Mouse (Mus musculus): Measurements from ENCODE around the gene Ankrd53.

The Ankrd53 gene

DNA sequence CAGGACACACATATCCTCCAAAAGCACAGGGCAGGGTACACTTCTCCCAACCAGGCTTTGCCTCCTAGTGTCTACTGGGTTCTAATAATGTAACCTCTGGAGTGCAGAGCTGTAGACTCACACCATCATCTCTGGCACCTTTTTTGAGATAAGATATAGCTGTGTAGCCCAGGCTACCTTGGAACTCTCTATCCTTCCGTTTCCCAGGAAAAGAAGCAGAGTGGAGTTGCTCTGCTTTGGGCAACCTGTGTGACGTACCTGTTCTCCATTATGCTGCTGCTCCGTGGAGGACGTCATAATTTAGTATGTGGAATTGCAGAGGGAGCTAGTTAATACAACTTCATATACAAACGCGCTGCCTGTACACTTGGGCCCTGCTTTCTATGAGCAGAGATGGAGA, at the start of gene Ankrd53:
Gene Ankrd53, plus strand, starts transcription at position 301 of the 400 bp plus-strand sequence.
- DNase-seq, result no peak

DNA sequence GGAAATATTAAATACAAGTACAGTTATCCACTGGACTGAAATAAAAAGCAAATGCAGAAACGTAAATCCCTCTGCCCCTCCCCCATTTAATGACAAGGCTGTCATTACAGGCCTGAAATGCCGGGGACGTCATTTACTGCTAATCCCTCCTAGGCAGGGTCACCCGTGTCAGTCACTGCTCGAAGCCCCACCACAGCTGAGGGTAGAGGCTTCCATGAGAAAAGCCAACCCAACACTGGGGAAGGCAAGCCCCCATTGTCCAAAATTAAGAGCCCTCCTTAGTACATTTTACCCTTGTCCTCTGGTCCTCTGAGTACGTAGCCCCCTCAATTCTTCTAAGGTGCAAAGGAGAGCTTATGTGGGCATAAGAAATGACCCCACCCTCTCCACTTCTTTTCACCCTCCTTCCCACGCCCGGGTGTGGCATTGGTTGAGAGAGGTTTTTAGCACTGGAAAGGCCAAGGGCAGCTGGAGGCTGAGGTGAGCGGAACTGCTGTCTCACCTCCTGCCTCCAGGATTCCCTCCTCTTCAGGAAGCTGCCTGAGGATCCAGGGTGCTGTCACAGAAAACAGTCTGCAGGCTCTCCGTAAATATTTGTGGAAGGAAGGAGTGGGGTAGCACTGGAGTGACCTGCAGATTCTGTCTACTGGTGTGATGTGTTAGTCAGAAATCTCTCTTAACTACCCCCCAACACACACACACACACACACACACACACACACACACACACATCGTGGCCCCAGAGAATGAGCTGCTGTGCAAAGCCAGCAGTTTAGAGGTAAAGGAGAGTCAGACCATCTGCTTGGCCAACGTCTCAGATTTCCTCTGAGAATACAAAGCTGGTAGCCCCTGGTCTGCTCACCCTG, 48.9 kb upstream of the Ankrd53 start:
- DNase-seq, result no peak

DNA sequence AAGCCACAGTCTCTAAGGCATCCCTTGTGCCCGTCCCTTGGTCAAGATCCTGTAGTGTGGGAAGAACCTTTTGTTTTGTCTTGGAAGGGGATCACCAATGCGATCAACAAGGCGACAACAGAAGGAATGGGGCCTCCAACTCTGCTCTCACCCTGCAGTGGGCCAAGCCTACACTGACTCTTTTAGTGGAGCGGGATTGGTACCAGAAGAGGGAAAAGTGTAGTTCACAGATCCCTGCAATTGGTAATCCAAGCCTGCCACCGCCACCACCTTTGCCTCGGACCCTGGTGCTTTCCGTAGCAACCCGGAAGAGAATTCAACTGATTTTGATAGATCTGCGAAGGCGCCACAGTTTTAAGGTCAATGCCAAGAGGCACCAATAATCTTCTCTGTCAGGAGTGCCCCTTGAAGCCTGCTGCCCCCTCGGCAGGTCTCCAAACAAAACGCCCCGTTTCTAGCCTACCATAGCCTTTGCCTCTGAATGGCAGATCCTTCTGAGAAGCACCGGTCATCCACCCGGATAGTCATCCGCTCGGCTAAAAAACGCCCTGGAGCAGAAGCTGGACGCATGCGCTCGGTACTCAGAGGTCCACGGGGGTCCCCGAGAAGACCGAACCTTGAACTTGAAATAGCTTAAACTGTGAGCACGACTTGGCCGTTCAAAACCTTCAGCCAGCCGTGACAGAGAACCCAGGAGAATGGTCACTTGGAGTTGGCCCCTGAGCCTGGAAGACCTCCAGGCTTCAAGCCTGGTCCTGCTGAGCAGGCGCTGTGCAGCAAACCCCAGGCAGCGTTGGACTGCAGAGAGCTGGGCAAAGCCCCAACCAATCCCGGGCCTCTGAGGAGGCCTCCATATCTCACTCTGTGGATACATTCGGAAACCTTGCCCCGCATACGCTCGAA, 48.0 kb upstream of the Ankrd53 start:
- no peak for DNase-seq

DNA sequence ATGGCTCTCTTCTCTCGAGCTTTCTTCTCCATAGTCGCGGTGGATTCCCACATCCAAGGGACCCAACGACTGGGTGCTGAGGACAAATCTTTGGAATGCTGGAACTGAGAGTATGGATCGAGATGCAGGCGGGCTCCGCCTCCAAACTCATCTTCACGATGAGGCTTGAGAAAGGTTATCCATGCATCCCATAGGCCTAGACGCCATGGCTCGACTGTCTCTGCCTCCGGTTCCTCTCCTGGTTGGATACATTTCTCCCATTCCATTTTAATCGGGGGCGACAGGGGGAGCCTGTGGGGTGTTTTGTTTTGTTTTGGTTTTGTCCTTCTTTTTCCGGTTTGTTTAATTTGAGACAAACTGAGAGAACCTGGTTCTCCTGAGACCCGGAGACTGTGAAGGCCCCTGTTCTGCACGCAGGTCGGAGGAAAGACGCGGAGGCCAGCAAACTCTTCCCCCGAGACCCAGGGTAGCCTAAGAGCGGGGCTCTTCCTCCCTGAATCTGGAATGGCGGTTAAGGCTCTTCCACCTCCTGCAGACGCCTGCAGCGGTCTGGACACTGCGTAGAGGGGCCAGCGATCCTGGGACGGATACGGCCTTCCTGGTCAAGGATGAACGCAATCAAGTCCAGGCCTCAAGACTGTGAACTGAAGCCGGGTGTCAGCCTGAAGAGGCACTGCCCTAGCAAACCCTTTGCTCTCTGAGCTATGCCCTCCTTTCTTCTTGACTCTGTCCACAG, 46.8 kb upstream of the Ankrd53 start:
- no peak for DNase-seq

DNA sequence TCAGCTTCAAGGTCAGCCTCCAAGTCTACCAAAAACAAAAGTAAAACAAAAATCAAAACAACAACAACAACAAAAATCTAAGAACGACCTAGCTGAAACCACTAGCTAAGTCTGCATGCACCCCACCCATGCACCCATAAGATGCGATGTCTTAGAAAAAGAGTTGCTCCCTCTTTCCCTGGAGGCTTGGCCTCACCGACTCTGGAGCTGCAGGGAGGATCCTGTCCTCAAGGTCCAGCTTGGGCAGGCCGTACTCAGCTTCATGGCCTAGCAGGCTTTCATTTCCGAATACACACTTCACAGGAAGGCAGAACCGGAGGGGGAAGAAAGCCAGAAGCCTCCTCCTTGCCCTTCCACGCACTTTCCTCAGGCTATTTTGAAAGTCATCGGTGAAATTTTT, 45.4 kb upstream of the Ankrd53 start:
- DNase-seq, result no peak

DNA sequence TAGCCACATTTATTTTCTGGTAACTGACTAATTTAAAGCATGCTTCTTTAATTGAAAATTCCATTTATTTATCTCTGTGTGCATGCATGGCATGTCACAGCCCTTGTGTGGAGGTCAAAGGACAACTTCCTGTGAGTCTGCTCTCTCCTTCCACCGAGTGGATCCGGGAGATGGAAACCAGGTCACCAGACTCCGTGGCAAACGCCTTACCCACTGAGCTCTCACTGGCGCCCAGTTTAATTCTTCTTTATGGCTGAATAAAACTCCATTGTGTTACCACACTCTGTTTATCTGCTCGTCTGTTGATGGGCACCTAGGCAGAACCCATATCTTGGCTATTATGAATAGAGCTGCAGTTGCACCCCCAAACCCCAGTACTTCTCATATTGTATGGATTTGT, 39.9 kb upstream of the Ankrd53 start:
- no peak for DNase-seq

DNA sequence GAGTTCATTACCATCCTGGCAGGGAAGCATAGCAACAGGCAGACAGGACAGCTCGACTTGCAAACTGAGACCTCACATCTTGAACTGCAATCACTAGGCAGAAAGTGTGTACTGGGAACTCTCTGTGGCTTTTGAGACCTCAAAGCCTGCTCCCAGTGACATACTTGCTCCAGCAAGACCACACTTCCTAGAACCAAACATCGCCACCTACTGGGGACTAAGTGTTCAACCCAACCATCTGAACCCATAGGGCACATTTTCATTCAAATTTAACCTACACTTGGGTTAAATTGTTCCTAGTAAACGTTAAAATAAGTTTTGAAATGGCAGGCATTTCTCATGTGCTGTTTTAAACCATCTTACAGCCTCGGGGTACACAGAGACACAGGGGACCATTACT, 35.3 kb upstream of the Ankrd53 start:
- DNase-seq, result no peak

DNA sequence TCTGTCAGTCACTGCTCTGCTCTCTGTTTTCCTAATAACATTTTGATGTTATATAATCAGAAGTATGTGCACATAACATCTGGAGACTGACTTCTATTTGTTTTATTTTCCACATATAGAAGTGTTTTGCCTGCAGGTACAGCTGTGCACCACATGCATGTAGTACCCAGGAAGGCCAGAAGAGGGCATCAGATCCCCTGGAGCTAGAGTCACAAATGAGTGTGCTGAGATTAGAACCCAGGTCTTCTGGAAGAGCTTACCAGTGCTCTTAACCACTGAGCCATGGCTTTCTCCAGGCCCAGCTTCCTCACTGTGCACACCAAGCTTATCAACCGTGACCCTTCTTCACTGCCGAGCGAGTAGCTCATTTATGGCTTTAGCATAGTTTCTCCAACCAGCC, 34.0 kb upstream of the Ankrd53 start:
- DNase-seq, result peak in 1 of 2 experiments; percentile 60

DNA sequence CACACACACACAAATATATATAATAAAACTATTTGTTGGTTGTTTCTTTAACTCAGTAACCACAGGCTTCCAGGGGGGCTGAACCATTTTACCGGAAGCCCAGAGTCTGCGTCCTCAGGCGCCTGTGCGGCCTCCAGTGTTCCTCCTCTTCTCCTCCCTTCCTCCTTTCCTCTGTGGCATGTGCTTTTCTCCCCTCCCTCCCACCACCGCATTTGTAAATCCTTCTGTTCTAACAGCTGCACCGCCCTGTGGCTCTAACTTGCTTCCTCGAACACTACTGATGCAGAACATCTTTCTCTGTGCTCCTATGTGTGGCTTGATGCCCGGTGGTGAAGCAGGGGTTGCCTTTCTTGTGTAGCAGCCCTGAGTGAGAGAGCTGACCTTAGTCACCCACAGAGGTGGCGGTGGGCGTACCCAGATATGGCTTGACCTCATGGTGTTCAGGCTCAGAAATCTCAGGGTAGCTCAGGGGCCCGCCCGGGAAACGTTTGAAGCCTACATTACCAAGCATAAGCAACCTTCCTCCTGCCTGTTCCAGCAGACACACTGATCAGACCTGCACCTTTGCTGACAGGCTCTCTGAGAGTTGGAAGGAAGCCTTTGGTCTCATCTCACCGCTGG, 33.0 kb upstream of the Ankrd53 start:
- DNase-seq, result no peak

DNA sequence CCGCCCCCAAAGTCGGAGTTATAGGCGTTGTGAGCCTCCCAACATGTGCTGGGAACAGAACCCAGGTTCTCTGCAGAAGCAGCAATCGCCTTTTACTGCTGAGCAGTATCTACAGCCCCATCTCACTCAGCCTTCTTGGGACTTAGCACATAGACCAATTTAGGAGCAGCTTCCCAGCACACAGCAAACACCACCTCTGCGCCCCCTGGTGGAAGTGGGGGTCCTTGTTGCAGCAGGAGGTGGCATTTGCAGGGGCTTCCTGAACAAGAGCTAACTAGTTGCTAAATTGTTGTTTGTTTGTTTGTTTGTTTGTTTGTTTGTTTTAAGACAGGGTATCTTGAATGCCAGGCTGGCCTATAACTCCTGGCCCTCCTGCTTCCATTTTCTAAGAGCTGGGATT, 31.3 kb upstream of the Ankrd53 start:
- peak; percentile 73 to 86 for DNase-seq

DNA sequence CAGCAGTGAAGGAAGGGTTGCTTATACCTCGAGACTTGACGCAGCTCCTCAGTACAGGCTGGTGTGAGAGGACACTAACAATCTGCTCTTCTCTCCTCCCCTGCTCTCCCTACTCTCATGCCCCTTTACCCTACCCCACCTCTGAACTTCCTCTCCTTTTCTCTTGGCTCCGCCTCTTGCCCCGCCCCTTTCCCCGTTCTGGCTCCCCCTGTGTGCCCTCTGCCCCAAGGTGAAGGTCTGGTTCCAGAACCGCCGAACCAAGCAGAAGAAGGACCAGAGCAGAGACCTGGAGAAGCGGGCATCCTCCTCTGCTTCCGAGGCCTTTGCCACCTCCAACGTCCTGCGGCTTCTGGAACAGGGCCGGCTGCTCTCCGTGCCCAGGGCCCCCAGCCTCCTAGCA, 25.1 kb upstream of the Ankrd53 start:
- peak in 1 of 2 experiments; percentile 25 for DNase-seq

DNA sequence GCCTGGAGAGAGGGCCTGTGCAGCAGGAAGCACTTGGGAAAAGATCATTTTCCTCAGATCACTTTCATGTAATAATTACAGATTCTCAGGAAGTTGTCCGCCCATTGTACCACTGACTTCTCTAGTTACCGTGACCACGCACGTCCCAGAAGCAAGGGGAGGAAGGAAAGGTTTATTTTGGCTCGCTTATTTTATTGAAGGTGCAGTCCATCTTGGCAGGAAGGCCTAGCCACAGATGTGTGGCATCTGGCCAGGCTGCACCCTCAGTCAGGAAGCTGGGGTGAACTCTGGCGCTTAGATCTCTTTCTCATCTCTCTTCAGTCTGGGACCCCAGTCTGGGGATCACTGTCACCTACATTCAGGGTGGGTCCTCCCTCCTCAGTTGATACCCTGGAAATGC, 23.8 kb upstream of the Ankrd53 start:
- DNase-seq, result no peak

DNA sequence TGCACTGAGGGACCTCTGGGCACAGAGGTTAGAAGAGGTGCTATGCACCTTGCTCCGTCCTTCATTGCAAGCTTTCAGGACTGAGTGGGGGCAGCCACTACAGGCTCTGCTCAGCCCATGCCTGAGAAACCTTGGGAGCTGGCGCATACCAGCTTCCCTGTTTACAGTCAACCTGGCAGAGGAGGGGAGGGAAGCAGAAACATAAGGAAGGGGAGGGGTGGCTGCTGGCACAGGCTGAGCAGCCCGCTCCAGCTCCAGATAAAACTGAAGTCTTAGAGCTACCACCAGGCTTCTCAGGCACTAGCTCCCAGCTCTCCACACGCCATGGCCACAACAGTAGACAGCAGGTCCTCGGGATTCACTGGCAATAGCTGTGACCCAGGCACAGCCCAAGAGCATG, 19.7 kb upstream of the Ankrd53 start, which contains the start of gene Atp6v1b1:
Gene Atp6v1b1, plus strand, starts transcription at position 230 of the 400 bp plus-strand sequence.
- DNase-seq, result peak; percentile 50 to 83

DNA sequence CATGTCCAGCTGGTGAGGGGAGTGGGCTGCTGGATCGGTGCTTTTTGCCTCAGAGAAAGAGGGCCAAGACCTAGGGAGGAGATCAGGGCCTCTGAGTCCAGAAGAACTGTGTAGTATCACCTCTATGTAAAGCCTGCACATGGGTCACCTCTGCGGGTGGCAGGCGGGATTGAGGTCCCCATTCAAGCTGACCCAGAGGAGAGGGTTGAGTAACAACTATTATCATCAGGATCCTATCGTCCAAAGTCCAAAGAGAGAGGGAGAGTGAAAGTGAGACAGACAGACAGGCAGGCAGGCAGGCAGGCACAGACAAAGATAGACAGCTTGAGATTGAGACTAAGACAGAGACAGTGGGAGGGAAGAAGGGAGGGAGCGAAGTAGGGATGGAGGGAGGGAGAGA, 19.2 kb upstream of the Ankrd53 start:
- no peak for DNase-seq

DNA sequence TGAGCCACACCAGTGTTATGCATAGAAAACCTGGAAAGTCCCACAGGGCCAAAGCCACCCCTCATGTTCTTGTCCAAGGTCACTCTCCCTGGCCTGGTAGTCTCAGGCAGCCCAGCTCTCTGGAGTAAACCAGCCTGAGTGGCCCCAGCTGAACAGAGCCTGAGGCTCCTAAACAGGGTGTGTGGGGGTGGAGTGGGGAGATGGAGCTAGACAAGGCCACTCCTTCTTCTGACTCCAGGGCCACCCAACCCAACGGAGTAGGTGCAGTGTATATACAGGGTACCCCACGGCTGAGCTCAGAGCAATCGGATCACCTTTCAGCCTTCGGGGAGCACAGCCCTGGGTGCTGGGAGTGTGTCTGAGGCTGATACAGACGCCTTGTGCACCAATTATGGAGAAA, 18.3 kb upstream of the Ankrd53 start:
- DNase-seq, result peak; percentile 62 to 89

DNA sequence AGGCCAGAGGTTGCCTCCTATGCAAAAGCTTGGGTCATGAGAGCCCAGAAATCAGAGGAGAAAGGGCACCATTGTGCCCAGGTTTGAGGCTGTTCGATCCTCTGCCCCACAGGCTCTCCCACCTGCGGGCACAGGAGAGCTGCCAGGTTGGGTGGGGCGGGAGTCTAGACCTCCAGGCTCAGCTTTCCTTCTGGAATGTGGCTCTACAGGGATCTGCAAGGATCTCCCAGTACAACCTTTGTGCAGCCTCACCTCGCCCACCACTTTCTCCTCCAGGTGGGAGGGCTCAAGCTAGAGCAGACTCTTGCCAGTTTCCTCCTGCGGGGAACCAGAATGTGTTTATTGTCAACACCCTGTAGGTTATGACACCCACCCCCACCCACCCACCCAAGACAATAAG, 17.9 kb upstream of the Ankrd53 start:
- peak; percentile 19 to 65 for DNase-seq

DNA sequence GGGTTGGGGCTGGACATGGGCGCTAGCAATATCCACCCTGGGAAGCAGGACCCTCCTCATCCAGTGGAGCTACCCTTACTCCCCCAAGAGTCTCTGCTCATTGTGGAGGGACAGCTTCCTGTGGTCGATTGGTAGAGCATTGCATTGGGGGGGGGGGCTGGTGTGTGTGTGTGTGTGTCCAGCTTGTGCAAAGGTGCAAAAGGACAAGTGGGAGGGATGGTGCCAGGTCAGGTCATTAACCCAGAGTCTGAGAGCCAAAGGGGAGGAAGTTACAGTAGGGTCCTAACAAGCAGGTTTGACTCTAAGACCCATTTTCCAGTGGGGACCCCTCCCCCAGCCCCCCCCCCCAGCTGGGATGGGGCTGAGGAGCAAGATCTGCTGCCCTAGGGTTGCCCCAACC, 17.0 kb upstream of the Ankrd53 start:
- DNase-seq, result no peak

DNA sequence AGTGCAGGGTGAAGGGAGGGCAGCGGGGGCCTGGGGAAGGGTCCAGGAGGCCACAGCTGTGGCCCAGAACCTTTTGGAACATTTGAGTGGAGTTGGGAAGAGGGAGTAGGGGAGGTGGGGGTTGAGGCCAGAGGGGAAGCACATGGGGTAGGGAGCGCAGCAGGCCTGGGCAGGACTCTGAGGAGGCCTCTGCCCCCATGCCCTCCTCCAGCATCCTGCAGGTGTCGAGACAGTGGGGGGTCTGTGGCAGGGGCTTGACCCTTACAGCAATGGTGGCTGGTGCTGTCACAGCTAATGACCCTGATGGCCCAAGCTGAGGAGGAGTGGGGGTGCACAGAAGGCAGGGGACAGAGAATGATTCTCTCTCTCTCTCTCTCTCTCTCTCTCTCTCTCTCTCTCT, 13.2 kb upstream of the Ankrd53 start:
- no peak for DNase-seq

DNA sequence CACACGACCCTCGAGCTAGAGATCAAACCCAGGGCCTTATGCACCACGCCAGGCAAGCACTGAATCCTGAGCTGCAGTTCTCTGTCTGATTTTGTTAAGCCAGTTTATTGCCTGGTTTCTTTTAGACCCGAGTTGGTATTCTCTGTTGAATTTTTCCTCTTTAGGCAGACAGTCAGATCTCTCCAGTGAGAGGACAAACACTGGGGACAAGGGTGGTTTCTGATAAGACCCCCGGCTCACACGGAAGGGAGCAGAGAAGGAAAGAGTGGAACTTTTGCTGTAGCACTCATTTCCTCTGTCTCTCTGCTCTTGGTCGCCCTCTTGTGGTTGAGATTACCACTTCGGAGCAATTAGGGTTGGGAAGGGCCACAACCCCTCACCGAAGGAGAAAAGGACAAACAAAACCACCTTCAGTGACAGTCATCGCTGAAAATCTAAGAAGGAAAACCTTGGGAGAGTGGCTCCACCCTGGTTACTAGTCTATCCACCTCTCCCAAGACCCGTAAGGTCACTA, 12.2 kb upstream of the Ankrd53 start:
- DNase-seq, result peak in 1 of 2 experiments; percentile 82

DNA sequence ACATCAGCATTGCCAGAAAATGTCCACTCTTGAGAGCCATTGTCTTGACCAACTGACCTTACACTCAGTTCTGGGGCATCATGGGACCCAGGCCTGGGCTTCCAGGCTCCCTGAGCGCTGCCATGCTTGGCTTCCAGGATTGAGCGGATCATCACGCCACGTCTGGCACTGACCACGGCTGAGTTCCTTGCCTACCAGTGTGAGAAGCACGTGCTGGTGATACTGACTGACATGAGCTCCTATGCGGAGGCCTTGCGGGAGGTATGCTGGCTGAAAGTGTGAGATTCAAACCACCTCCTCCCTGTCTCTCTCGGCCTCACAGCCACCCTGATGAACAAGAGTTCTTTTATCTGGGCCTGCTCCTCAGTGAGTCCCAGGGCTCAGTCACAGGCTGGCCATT, 6.4 kb upstream of the Ankrd53 start:
- no peak for DNase-seq

DNA sequence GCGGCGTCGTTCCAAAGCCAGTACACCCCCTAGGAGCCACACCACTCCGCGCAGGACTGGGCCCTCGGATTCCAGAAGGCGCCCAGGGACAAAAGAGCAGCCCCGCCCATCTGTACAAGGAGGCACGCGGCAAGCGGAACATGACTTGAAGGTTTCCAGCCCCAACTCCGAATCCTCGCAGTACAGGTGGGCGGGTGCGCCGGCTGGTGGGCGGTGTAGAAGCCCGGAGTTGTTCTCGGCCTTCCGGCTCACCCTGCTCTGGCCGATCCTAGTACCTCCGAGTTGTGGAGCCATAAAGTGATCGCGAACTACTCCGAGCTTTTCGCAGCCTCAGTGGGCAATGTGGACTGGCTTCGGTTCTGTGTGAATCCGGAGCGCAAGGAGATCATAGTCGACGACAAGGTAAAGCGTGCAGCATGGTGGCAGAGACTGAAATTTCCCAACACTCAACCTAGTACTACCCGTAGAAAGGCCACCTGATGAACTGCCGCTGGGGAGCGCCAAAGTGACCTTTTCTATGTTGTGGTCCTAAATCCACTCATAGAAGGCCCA, 512 bp downstream of the Ankrd53 start:
- peak; percentile 46 to 74 for DNase-seq

DNA sequence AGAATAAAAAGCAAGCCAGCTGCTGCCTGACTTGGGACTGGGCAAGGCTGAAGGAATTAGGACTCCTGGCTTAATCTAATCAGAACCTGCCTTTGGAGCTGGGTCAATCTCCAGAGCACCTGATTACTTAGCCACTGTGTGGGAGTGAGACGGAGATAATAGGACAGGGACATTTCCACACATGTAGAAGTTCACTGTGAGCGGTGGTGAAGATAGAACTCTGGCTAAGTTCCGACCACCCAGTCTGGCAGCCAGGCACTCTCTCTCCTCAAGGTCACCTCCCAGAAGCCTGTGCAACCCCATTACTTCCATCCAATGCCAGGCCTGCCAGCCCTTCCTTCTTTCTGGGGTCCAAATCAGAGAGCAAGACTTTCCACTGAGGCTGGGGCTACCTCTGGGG, 4.5 kb downstream of the Ankrd53 start:
- no peak for DNase-seq

Data from kidney, postnatal 25 days (tissue).